Mouse (Mus musculus) neural tube, embryonic 15.5 days (tissue): Measurements from ENCODE around the gene Gm49394. TPM values are rescaled to one million over a fixed set of nuclear protein-coding genes. Genes with fewer than 3 reads are reported as not detected.

ENCODE experiments used
- ATAC-seq: fragments of 200-750 bp; cut with Nextera tagmentation; 2 replicates; pipeline ENCODE4 v1.8.0; 2017; ENCODE audit warnings: mild to moderate bottlenecking, moderate TSS enrichment, moderate library complexity; ENCODE audit not compliant: low FRiP score
- H3K27ac ChIP-seq: fragments of 300-500 bp; sonication (generic); replicated peaks from 2 replicates; pipeline ENCODE4 v1.5.1; 2015; ENCODE audit warnings: mild to moderate bottlenecking, inconsistent platforms
- H3K27me3 ChIP-seq: fragments of 300-500 bp; sonication (generic); replicated peaks from 2 replicates; pipeline ENCODE4 v1.6.1; 2015; ENCODE audit warnings: inconsistent platforms
- H3K36me3 ChIP-seq: fragments of 300-500 bp; sonication (generic); 2 replicates; pipeline ENCODE4 v1.6.1; 2015; ENCODE audit warnings: inconsistent platforms
- H3K4me1 ChIP-seq: fragments of 300-500 bp; sonication (generic); 2 replicates; pipeline ENCODE4 v1.6.1; 2015; ENCODE audit warnings: inconsistent platforms
- H3K4me2 ChIP-seq: fragments of 300-500 bp; sonication (generic); 2 replicates; pipeline ENCODE4 v1.6.1; 2015; ENCODE audit warnings: inconsistent platforms, mild to moderate bottlenecking, moderate library complexity
- H3K4me3 ChIP-seq: fragments of 300-500 bp; sonication (generic); replicated peaks from 2 replicates; pipeline ENCODE4 v1.5.1; 2015; ENCODE audit warnings: mild to moderate bottlenecking, inconsistent platforms
- H3K9ac ChIP-seq: fragments of 300-500 bp; sonication (generic); replicated peaks from 2 replicates; pipeline ENCODE4 v1.6.1; 2015; ENCODE audit warnings: mild to moderate bottlenecking, inconsistent platforms
- H3K9me3 ChIP-seq: fragments of 300-500 bp; sonication (generic); replicated peaks from 2 replicates; pipeline ENCODE4 v1.6.1; 2016; ENCODE audit warnings: inconsistent platforms
- WGBS: fragments of 180-500 bp; shearing (Covaris S2); methylation state at CpG from one replicate; pipeline ENCODE4 v1.1.7; 2015; ENCODE audit warnings: mixed read lengths; 5-methylcytosine and 5-hydroxymethylcytosine counted together
- polyA plus RNA-seq: library from polyadenylated mRNA; unstranded; fragments of >200 nt; fragmentation: Nextera tagmentation; extraction: Ambion mirVana; gene quantifications from 2 replicates; pipeline ENCODE4 v1.2.1, GENCODE M21; 2015

Gm49394 gene
- polyA plus RNA-seq, 1 experiment from 2014 or later = not detected

- Histone ChIP-seq H3K4me2 (no peak within 1 kb of the TSS), H3K27ac (no peak within 1 kb of the TSS), H3K27me3 (peaks cover 50% of the 10 kb centered on the region), H3K9ac (no peak within 1 kb of the TSS), H3K9me3 (no peaks in the 10 kb centered on the region), H3K4me1 (peaks cover 9% of the 10 kb centered on the region), H3K4me3 (no peak within 1 kb of the TSS), H3K36me3 (no peaks in the 10 kb centered on the region)
- ATAC-seq = no peak
- WGBS = 74% methylated on average over 2 of the region's 2 CpGs
These were observed 3.1 kb downstream of the Gm49394 start, which contains the start of gene Igf2 for GRCm38 (mm10) chr7:142666659-142667058. Gene Igf2 (minus strand): TSS chr7:142666816.

GRCm38 (mm10) chr7:142666109-142666508 lies 3.6 kb downstream of the Gm49394 start:
- Histone ChIP-seq H3K4me2 (no peak overlapping the region), H3K4me3 (no peak overlapping the region), H3K4me1 (peaks cover 10% of the 10 kb centered on the region), H3K27ac (no peak overlapping the region), H3K36me3 (no peaks in the 10 kb centered on the region), H3K9ac (no peak overlapping the region), H3K27me3 (peaks cover 55% of the 10 kb centered on the region), H3K9me3 (no peaks in the 10 kb centered on the region)
- WGBS = 84% methylated on average over 4 of the region's 4 CpGs
- no peak for ATAC-seq

- ATAC-seq = no peak
- peaks cover 63% of the 10 kb centered on the region for H3K27me3 ChIP-seq
- peaks cover 17% of the 10 kb centered on the region for H3K4me1 ChIP-seq
- H3K9me3 ChIP-seq = no peaks in the 10 kb centered on the region
- WGBS = 59% methylated on average over 5 of the region's 5 CpGs
- no peak overlapping the region for H3K4me3 ChIP-seq
- H3K27ac ChIP-seq = no peak overlapping the region
- no peaks in the 10 kb centered on the region for H3K36me3 ChIP-seq
- H3K4me2 ChIP-seq = no peak overlapping the region
- H3K9ac ChIP-seq = no peak overlapping the region
These were observed 4.4 kb downstream of the Gm49394 start for GRCm38 (mm10) chr7:142665364-142665763.

GRCm38 (mm10) chr7:142664465-142665029 lies 5.2 kb downstream of the Gm49394 start:
- no peak overlapping the region for H3K9ac ChIP-seq
- H3K36me3 ChIP-seq = no peaks in the 10 kb centered on the region
- 3% methylated on average over 9 of the region's 9 CpGs for WGBS
- H3K4me3 ChIP-seq = 0 out of 2 replicates have a peak overlapping the region, but pooled peaks have one; percentile 20
- H3K4me1 ChIP-seq = peaks cover 26% of the 10 kb centered on the region
- ATAC-seq = no peak
- 0 out of 2 replicates have a peak overlapping the region, but pooled peaks have one; percentile 45 for H3K4me2 ChIP-seq
- H3K27ac ChIP-seq = no peak overlapping the region
- H3K9me3 ChIP-seq = no peaks in the 10 kb centered on the region
- H3K27me3 ChIP-seq = peaks cover 71% of the 10 kb centered on the region

- WGBS = under 1% methylated on average over 52 of the region's 53 CpGs
- ATAC-seq = no peak
- H3K9ac ChIP-seq = 0 out of 2 replicates have a peak overlapping the region, but pooled peaks have one; percentile 23
These were observed 5.8 kb downstream of the Gm49394 start for GRCm38 (mm10) chr7:142663931-142664421.

GRCm38 (mm10) chr7:142663151-142663550 lies 6.6 kb downstream of the Gm49394 start:
- H3K4me2 ChIP-seq = no peak overlapping the region
- no peak overlapping the region for H3K9ac ChIP-seq
- H3K4me1 ChIP-seq = peaks cover 40% of the 10 kb centered on the region
- no peak overlapping the region for H3K27ac ChIP-seq
- no peaks in the 10 kb centered on the region for H3K9me3 ChIP-seq
- no peak for ATAC-seq
- no peak overlapping the region for H3K4me3 ChIP-seq
- H3K27me3 ChIP-seq = peaks cover 85% of the 10 kb centered on the region
- no peaks in the 10 kb centered on the region for H3K36me3 ChIP-seq
- WGBS = 10% methylated on average over 5 of the region's 5 CpGs

More at GRCm38 (mm10) chr7:142663931-142664421, 5.8 kb downstream of the Gm49394 start:
- Histone ChIP-seq H3K4me1 (peaks cover 31% of the 10 kb centered on the region), H3K36me3 (no peaks in the 10 kb centered on the region), H3K9me3 (no peaks in the 10 kb centered on the region), H3K4me3 (peak overlapping the region; percentile 20), H3K4me2 (peak overlapping the region; percentile 45), H3K27me3 (peaks cover 77% of the 10 kb centered on the region), H3K27ac (no peak overlapping the region)

- Histone ChIP-seq H3K4me3 (no peak overlapping the region), H3K9me3 (no peaks in the 10 kb centered on the region)
- ATAC-seq = no peak
These were observed 7.9 kb downstream of the Gm49394 start for GRCm38 (mm10) chr7:142661811-142662210.

GRCm38 (mm10) chr7:142661046-142661445 lies 8.7 kb downstream of the Gm49394 start:
- WGBS = 2% methylated on average over 25 of the region's 25 CpGs
- H3K27ac ChIP-seq = no peak overlapping the region
- H3K4me1 ChIP-seq = peaks cover 41% of the 10 kb centered on the region
- no peak for ATAC-seq
- peak overlapping the region; percentile 35 for H3K4me3 ChIP-seq
- H3K27me3 ChIP-seq = peaks cover 95% of the 10 kb centered on the region
- no peaks in the 10 kb centered on the region for H3K9me3 ChIP-seq
- 0 out of 2 replicates have a peak overlapping the region, but pooled peaks have one; percentile 32 for H3K9ac ChIP-seq
- no peaks in the 10 kb centered on the region for H3K36me3 ChIP-seq
- H3K4me2 ChIP-seq = peak overlapping the region; percentile 55

More at GRCm38 (mm10) chr7:142661811-142662210, 7.9 kb downstream of the Gm49394 start:
- Histone ChIP-seq H3K27me3 (peaks cover 95% of the 10 kb centered on the region), H3K27ac (no peak overlapping the region), H3K4me1 (peaks cover 41% of the 10 kb centered on the region), H3K36me3 (no peaks in the 10 kb centered on the region), H3K4me2 (no peak overlapping the region), H3K9ac (no peak overlapping the region)

- Histone ChIP-seq H3K27me3 (peaks cover 95% of the 10 kb centered on the region), H3K4me3 (peak overlapping the region; percentile 35), H3K27ac (no peak overlapping the region), H3K9me3 (no peaks in the 10 kb centered on the region), H3K4me2 (peak overlapping the region; percentile 55), H3K4me1 (peaks cover 41% of the 10 kb centered on the region), H3K9ac (0 out of 2 replicates have a peak overlapping the region, but pooled peaks have one; percentile 32), H3K36me3 (no peaks in the 10 kb centered on the region)
- under 1% methylated on average over 29 of the region's 29 CpGs for WGBS
- ATAC-seq = no peak
These were observed 9.1 kb downstream of the Gm49394 start for GRCm38 (mm10) chr7:142660651-142660945.

- H3K4me2 ChIP-seq = peak overlapping the region; percentile 55
- no peaks in the 10 kb centered on the region for H3K9me3 ChIP-seq
- peaks cover 95% of the 10 kb centered on the region for H3K27me3 ChIP-seq
- H3K4me1 ChIP-seq = peaks cover 41% of the 10 kb centered on the region
- no peak for ATAC-seq
- 0 out of 2 replicates have a peak overlapping the region, but pooled peaks have one; percentile 32 for H3K9ac ChIP-seq
- H3K4me3 ChIP-seq = peak overlapping the region; percentile 35
- 1% methylated on average over 41 of the region's 43 CpGs for WGBS
- H3K27ac ChIP-seq = no peak overlapping the region
- H3K36me3 ChIP-seq = no peaks in the 10 kb centered on the region
These were observed 9.7 kb downstream of the Gm49394 start for GRCm38 (mm10) chr7:142659767-142660650.

GRCm38 (mm10) chr7:142659181-142659681 lies 10.5 kb downstream of the Gm49394 start:
- 2% methylated on average over 43 of the region's 70 CpGs for WGBS
- H3K27ac ChIP-seq = peak overlapping the region; percentile 48; the same call in 1 of the 2 replicates

More at GRCm38 (mm10) chr7:142659181-142659681, 10.5 kb downstream of the Gm49394 start:
- Histone ChIP-seq H3K4me1 (peaks cover 38% of the 10 kb centered on the region), H3K9ac (peak overlapping the region; percentile 32; the same call in 1 of the 2 replicates), H3K36me3 (no peaks in the 10 kb centered on the region), H3K9me3 (no peaks in the 10 kb centered on the region), H3K4me2 (peak overlapping the region; percentile 55), H3K27me3 (peaks cover 95% of the 10 kb centered on the region), H3K4me3 (peak overlapping the region; percentile 35)
- peak; percentile 45; the same call in 1 of the 2 replicates for ATAC-seq
